Mouse (Mus musculus): ENCODE data around the gene Opn5. TPM values are rescaled to one million over a fixed set of nuclear protein-coding genes. Genes with fewer than 3 reads are reported as not detected.

Opn5 gene
- polyA plus RNA-seq, 2 experiments = 0.09 TPM; not detected in 1

DNA sequence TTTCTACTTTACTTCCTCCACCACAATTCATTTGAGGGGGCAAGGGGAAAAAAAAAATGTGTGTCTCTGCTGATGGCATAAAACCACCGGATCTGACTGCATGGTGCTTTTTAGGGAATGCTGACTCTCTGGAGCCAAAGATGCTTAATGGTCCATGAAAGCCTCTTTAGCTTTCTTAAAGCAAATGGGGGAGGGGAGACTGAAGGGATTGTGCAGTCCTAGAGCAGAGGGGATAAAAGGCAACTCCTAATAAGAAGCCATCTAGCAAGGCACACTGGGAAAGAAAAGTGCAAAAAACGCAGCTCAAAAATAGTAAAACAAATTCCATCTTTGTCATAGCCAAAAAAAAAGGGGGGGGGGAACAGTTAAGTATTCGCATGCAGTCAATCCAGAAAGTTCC is 2.9 kb downstream of the Opn5 start:
- no peak overlapping the region for H3K9ac ChIP-seq (ENCODE audit: low read depth, low read length, severe bottlenecking)
- WGBS = 52% methylated on average over 3 of the region's 3 CpGs
- H3K27ac ChIP-seq (replicated peaks; ENCODE audit: low read depth, low read length) = no peak overlapping the region
- no peak overlapping the region for H3K4me2 ChIP-seq (replicated peaks; ENCODE audit: low read depth, low read length, severe bottlenecking)
- no peaks in the 10 kb centered on the region for H3K27me3 ChIP-seq (ENCODE audit: control insufficient read depth, insufficient read depth, low read length)
- TF ChIP-seq POLR2A (IDR thresholded peaks at IDR 0.05; ENCODE audit: borderline replicate concordance, extremely low read depth, insufficient read depth, insufficient read length) = no peak
- no peaks in the 10 kb centered on the region for H3K36me3 ChIP-seq (ENCODE audit: control insufficient read depth, insufficient read depth, low read length)
- ATAC-seq (ENCODE audit: low FRiP score, low read depth) = no peak
- no peak overlapping the region for H3K4me3 ChIP-seq (replicated peaks; ENCODE audit: low read length)
- H3K4me1 ChIP-seq (ENCODE audit: control insufficient read depth, insufficient read depth, low read length) = no peaks in the 10 kb centered on the region
- no peak for DNase-seq (ENCODE audit: low spot score)
- H3K9me3 ChIP-seq (ENCODE audit: control insufficient read depth, low read length) = no peaks in the 10 kb centered on the region

DNA sequence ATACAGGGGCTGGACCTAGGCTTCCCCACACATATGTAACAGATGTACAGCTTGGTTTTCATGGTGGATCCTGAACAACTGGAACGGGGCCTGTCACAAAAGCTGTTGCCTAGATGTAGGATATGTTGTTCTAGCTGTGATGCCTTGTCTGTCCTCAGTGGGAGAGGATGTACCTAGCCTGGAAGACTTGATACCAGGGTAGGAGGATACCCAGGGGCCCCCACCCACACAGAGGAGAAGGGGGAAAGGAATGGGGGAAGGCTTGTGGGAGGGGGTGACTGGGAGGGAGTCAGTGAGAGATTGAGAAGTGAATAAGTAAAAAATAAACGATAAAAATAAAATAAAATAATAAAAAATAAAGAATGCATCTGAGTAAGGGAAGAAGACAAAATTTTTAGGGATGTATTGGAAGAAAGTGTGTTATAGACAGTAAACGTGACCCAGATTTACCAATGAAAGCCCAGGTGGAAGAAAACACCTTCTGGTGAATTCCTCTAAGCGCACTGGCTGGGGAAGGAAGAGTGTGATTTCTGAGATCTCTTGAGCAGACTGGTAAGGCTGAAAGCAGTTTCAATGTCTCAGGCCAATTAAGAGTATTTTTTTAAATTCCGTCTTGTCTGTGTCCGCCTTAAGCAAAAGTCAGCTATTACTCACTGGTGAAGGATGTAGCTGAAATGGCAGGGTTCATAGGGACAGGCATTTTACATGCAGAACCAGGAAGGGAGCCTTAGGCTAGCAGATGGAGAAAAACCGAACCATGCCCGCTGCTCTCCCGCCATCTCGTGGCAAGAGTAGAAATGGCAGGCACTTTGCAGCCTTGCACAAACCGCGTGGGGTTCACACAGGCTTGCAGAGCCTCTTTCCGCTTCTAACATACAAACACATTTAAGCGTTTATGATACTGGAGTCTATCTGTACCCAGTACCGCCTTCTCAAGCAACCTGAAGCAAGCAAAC is 8.1 kb downstream of the Opn5 start:
- WGBS = 27% methylated on average over 15 of the region's 15 CpGs
- Histone ChIP-seq H3K27ac (replicated peaks; ENCODE audit: low read depth, low read length) (no peak overlapping the region), H3K9ac (ENCODE audit: low read depth, low read length, severe bottlenecking) (no peak overlapping the region), H3K4me3 (replicated peaks; ENCODE audit: low read length) (no peak overlapping the region), H3K27me3 (ENCODE audit: control insufficient read depth, insufficient read depth, low read length) (no peaks in the 10 kb centered on the region), H3K36me3 (ENCODE audit: control insufficient read depth, insufficient read depth, low read length) (no peaks in the 10 kb centered on the region), H3K9me3 (ENCODE audit: control insufficient read depth, low read length) (no peaks in the 10 kb centered on the region), H3K4me2 (replicated peaks; ENCODE audit: low read depth, low read length, severe bottlenecking) (no peak overlapping the region), H3K4me1 (ENCODE audit: control insufficient read depth, insufficient read depth, low read length) (no peaks in the 10 kb centered on the region)
- TF ChIP-seq POLR2A (IDR thresholded peaks at IDR 0.05; ENCODE audit: borderline replicate concordance, extremely low read depth, insufficient read depth, insufficient read length) = no peak
- peak; percentile 86 for ATAC-seq (ENCODE audit: low FRiP score, low read depth)
- peak; percentile 87 for DNase-seq (ENCODE audit: low spot score)

DNA sequence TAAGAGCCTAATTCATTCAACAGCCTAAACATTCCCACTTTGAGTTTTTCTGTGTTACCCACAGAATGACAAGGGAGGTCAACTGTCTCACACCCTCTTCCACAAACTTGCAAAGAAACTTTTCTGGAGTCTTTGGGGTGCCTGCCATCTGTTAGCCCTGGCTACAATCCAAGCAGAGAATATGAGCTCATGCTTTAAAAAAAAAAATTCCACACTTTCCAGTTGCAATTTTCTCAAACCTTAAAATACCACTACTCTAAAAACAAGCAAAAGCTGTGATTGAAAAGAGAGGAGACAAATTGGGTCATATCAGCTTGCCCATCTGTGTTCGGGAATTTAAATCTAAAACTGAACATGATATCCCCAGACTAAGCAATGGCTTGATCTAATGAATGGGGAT is 24.7 kb downstream of the Opn5 start:
- WGBS = 66% methylated on average over 1 of the region's 1 CpGs
- no peak overlapping the region for H3K9ac ChIP-seq (ENCODE audit: low read depth, low read length, severe bottlenecking)
- H3K27ac ChIP-seq (replicated peaks; ENCODE audit: low read depth, low read length) = no peak overlapping the region
- no peaks in the 10 kb centered on the region for H3K27me3 ChIP-seq (ENCODE audit: control insufficient read depth, insufficient read depth, low read length)
- no peak overlapping the region for H3K4me3 ChIP-seq (replicated peaks; ENCODE audit: low read length)
- no peak overlapping the region for H3K4me2 ChIP-seq (replicated peaks; ENCODE audit: low read depth, low read length, severe bottlenecking)
- no peak for TF ChIP-seq POLR2A (IDR thresholded peaks at IDR 0.05; ENCODE audit: borderline replicate concordance, extremely low read depth, insufficient read depth, insufficient read length)
- peaks cover 2% of the 10 kb centered on the region; the same call in 1 of the 2 replicates for H3K4me1 ChIP-seq (ENCODE audit: control insufficient read depth, insufficient read depth, low read length)
- DNase-seq (ENCODE audit: low spot score) = no peak
- no peaks in the 10 kb centered on the region for H3K9me3 ChIP-seq (ENCODE audit: control insufficient read depth, low read length)
- ATAC-seq (ENCODE audit: low FRiP score, low read depth) = no peak
- H3K36me3 ChIP-seq (ENCODE audit: control insufficient read depth, insufficient read depth, low read length) = no peaks in the 10 kb centered on the region

DNA sequence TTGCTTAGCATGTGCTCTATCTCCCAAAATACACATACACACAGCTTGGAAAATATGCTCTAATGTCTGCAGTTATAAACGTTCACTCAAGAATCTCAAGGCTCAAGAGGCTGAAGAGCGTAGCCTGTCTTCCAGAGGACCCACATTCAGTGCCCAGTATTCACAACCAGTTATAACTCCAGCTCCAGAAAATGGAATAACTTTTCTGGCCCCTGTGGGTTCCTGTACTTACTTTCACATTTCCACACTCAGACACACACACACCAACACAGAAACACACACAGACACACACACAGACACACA is 28.2 kb downstream of the Opn5 start:
- Histone ChIP-seq H3K27ac (replicated peaks; ENCODE audit: low read depth, low read length) (no peak overlapping the region), H3K4me3 (replicated peaks; ENCODE audit: low read length) (no peak overlapping the region), H3K4me1 (ENCODE audit: control insufficient read depth, insufficient read depth, low read length) (peaks cover 2% of the 10 kb centered on the region; the same call in 1 of the 2 replicates), H3K4me2 (replicated peaks; ENCODE audit: low read depth, low read length, severe bottlenecking) (no peak overlapping the region), H3K36me3 (ENCODE audit: control insufficient read depth, insufficient read depth, low read length) (no peaks in the 10 kb centered on the region), H3K9me3 (ENCODE audit: control insufficient read depth, low read length) (no peaks in the 10 kb centered on the region), H3K27me3 (ENCODE audit: control insufficient read depth, insufficient read depth, low read length) (no peaks in the 10 kb centered on the region), H3K9ac (ENCODE audit: low read depth, low read length, severe bottlenecking) (no peak overlapping the region)
- ATAC-seq (ENCODE audit: low FRiP score, low read depth) (no peak), DNase-seq (ENCODE audit: low spot score) (no peak)
- TF ChIP-seq POLR2A (IDR thresholded peaks at IDR 0.05; ENCODE audit: borderline replicate concordance, extremely low read depth, insufficient read depth, insufficient read length) = no peak
- WGBS = 87% methylated on average over 2 of the region's 2 CpGs

DNA sequence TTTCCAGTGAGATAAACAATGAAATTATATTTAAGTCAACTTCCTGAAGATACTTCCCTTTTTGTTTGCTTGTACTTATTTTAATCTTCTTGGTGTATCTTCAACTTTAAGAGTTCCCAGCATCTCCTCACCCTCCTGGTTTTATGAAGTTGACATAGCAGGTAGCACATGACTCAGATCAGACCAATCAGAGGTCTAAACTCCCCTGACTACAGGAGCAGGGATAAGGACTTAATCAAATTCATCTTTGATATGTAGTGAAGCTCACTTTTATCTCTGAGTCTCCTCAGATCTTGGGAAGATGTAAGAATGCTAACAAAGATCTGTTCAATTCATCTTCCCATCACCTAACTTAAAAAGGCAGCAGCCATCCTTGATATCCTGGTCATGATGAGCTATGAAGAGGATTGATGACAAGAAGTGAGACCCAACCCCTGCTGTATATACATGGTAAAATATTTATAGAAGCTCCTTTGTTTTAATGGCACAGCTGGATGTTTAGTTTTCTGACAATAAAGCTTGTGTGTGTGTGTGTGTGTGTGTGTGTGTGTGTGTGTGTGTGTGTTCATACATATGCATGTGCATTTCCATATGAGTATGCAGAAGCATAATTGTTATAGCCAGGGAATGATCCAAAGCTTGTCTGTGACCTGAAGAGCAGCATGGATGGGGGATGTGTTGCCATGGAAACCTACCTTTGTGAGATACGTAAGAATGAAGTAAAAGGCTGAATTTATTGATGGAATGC is 28.7 kb downstream of the Opn5 start:
- Histone ChIP-seq H3K4me1 (ENCODE audit: control insufficient read depth, insufficient read depth, low read length) (peaks cover 3% of the 10 kb centered on the region), H3K9ac (ENCODE audit: low read depth, low read length, severe bottlenecking) (no peak overlapping the region), H3K27me3 (ENCODE audit: control insufficient read depth, insufficient read depth, low read length) (no peaks in the 10 kb centered on the region), H3K9me3 (ENCODE audit: control insufficient read depth, low read length) (no peaks in the 10 kb centered on the region), H3K4me3 (replicated peaks; ENCODE audit: low read length) (no peak overlapping the region), H3K27ac (replicated peaks; ENCODE audit: low read depth, low read length) (no peak overlapping the region), H3K4me2 (replicated peaks; ENCODE audit: low read depth, low read length, severe bottlenecking) (no peak overlapping the region), H3K36me3 (ENCODE audit: control insufficient read depth, insufficient read depth, low read length) (no peaks in the 10 kb centered on the region)
- DNase-seq (ENCODE audit: low spot score) = no peak
- no peak for TF ChIP-seq POLR2A (IDR thresholded peaks at IDR 0.05; ENCODE audit: borderline replicate concordance, extremely low read depth, insufficient read depth, insufficient read length)
- ATAC-seq (ENCODE audit: low FRiP score, low read depth) = no peak
- WGBS = 54% methylated on average over 1 of the region's 1 CpGs

Data from limb, embryonic 14.5 days (tissue).